ENCODE assay signal across 18 mouse cellular contexts in genomic region chr10:26820326-26820725, GRCm38 (mm10).
DNase-seq lines count a peak whose midpoint lies in the region; ATAC-seq and TF ChIP-seq lines count a peak whose summit lies in the region.
"Had no signal": no experiment of that assay in that cellular context is flagged by ENCODE, and none has a peak within 500 bp of the region (broad histone marks: within the 10 kb centered on the region; RNA-seq: fewer than 3 reads in every experiment).

No protein-coding gene starts in this region.

- no peak overlapping the region for H3K9ac ChIP-seq in intestine, embryonic 15.5 days
- H3K9ac ChIP-seq in intestine, postnatal 0 days (ENCODE audit: low read depth, low read length) = no peak overlapping the region
- H3K9ac ChIP-seq: embryonic facial prominence, embryonic 12.5 days; forebrain, embryonic 13.5 days; forebrain, embryonic 15.5 days; forebrain, postnatal 0 days had no signal

- H3K4me3 ChIP-seq in intestine, embryonic 15.5 days (replicated peaks) = no peak overlapping the region
- no peak overlapping the region for H3K4me3 ChIP-seq in intestine, postnatal 0 days (ENCODE audit: low read depth, low read length)
- H3K4me3 ChIP-seq: embryonic facial prominence, embryonic 10.5 days; embryonic facial prominence, embryonic 12.5 days; forebrain, embryonic 13.5 days; forebrain, embryonic 15.5 days had no signal

- no peak for DNase-seq in layer of hippocampus, adult 18-20 months (ENCODE audit: low spot score in 2 of 2)
- DNase-seq in lung, postnatal 4 days = no peak
- no peak for DNase-seq in adrenal gland, postnatal 10 days
- DNase-seq: adrenal gland, adult 2 months; adrenal gland, postnatal 14 days; adrenal gland, postnatal 36 days; cerebellum, adult 11-12 months; cerebellum, adult 2 months; cerebellum, adult 9-10 months; cerebellum, postnatal 10 days; cerebellum, postnatal 25 days; forebrain, postnatal 0 days had no signal

- ATAC-seq in intestine, embryonic 15.5 days = peak; percentile 92
- ATAC-seq in intestine, postnatal 0 days = peak; percentile 94
- ATAC-seq: forebrain, embryonic 13.5 days; forebrain, embryonic 15.5 days; forebrain, postnatal 0 days had no signal

- no peaks in the 10 kb centered on the region for H3K27me3 ChIP-seq in intestine, embryonic 15.5 days (replicated peaks)
- H3K27me3 ChIP-seq in intestine, postnatal 0 days (replicated peaks; ENCODE audit: control insufficient read depth, insufficient read depth, low read length) = no peaks in the 10 kb centered on the region
- H3K27me3 ChIP-seq: embryonic facial prominence, embryonic 12.5 days; forebrain, embryonic 13.5 days; forebrain, embryonic 15.5 days had no signal

- H3K9me3 ChIP-seq in intestine, embryonic 15.5 days = no peaks in the 10 kb centered on the region
- no peaks in the 10 kb centered on the region for H3K9me3 ChIP-seq in intestine, postnatal 0 days (ENCODE audit: control insufficient read depth)
- H3K9me3 ChIP-seq: embryonic facial prominence, embryonic 10.5 days; embryonic facial prominence, embryonic 12.5 days; forebrain, embryonic 13.5 days; forebrain, embryonic 15.5 days had no signal

- peak overlapping the region; percentile 22; the same call in 1 of the 2 replicates for H3K4me2 ChIP-seq in intestine, embryonic 15.5 days (replicated peaks)
- H3K4me2 ChIP-seq in intestine, postnatal 0 days (replicated peaks; ENCODE audit: low read depth) = peak overlapping the region; percentile 43
- H3K4me2 ChIP-seq: embryonic facial prominence, embryonic 12.5 days; forebrain, embryonic 13.5 days; forebrain, embryonic 15.5 days had no signal

- no peaks in the 10 kb centered on the region for H3K4me1 ChIP-seq in intestine, embryonic 15.5 days (replicated peaks)
- peaks cover 6% of the 10 kb centered on the region; the same call in 1 of the 2 replicates for H3K4me1 ChIP-seq in intestine, postnatal 0 days (replicated peaks; ENCODE audit: control insufficient read depth, insufficient read depth, low read length)
- H3K4me1 ChIP-seq: embryonic facial prominence, embryonic 10.5 days; embryonic facial prominence, embryonic 12.5 days had no signal

- no peak for TF ChIP-seq CTCF in intestine, postnatal 0 days (IDR thresholded peaks at IDR 0.05; ENCODE audit: low read depth)

- H3K27ac ChIP-seq in intestine, embryonic 15.5 days = peak overlapping the region; percentile 42; the same call in 1 of the 2 replicates
- H3K27ac ChIP-seq in intestine, postnatal 0 days (ENCODE audit: low read depth, low read length) = peak overlapping the region; percentile 69
- H3K27ac ChIP-seq: embryonic facial prominence, embryonic 10.5 days; embryonic facial prominence, embryonic 12.5 days; forebrain, embryonic 13.5 days; forebrain, embryonic 15.5 days had no signal

- H3K36me3 ChIP-seq in intestine, embryonic 15.5 days = no peaks in the 10 kb centered on the region
- H3K36me3 ChIP-seq in intestine, postnatal 0 days (ENCODE audit: control insufficient read depth, insufficient read depth) = no peaks in the 10 kb centered on the region
- H3K36me3 ChIP-seq: embryonic facial prominence, embryonic 10.5 days; embryonic facial prominence, embryonic 12.5 days; forebrain, embryonic 15.5 days had no signal
